Mouse (Mus musculus) forebrain, embryonic 14.5 days (tissue): ENCODE results near the gene Pank3. TPM values are rescaled to one million over a fixed set of nuclear protein-coding genes. Genes with fewer than 3 reads are reported as not detected.

Experiments
- microRNA counts: library from miRNA; unstranded; fragments of <30 nt; microRNA quantifications from one replicate; lab custom pipeline; 2016
- microRNA-seq: library from miRNA; unstranded; fragments of <30 nt; microRNA quantifications from one replicate; pipeline ENCODE4, GENCODE M21; 2016
- polyA plus RNA-seq: library from polyadenylated mRNA; unstranded; fragments of >200 nt; fragmentation: Nextera tagmentation; extraction: Ambion mirVana; gene quantifications from 2 replicates; pipeline ENCODE4 v1.2.1, GENCODE M21; 2014

The Pank3 gene
- polyA plus RNA-seq, 1 experiment from 2014 or later, result 25.0 TPM

MicroRNAs within 50 kb of the gene (microRNA counts, 519-probe panel; counts per million panel counts)
- microRNA mmu-miR-103 (lab: Ali Mortazavi, UCI), result 6,030 counts per million, percentile 89 among the panel's probes with 10 or more counts

Small RNA genes within 50 kb of the gene (microRNA-seq; reads per million reads assigned to microRNA genes)
- 9.1 reads per million, percentile 33 among the genes with 10 or more reads in this experiment for gene Mir103-1

Other genes with a start within 250 kb of the Pank3 start
- 6.7 and 12.4 TPM in 2 replicates for gene Fbll1, start 29.4 kb downstream of the Pank3 start, polyA plus RNA-seq
- gene Rars, start 65.0 kb downstream of the Pank3 start, polyA plus RNA-seq, result 83.2 and 86.7 TPM in 2 replicates
- 10.4 and 11.1 TPM in 2 replicates for gene Wwc1, start 211.0 kb downstream of the Pank3 start, polyA plus RNA-seq